Mouse (Mus musculus): ENCODE measurements around the gene Rusc1.

DNA sequence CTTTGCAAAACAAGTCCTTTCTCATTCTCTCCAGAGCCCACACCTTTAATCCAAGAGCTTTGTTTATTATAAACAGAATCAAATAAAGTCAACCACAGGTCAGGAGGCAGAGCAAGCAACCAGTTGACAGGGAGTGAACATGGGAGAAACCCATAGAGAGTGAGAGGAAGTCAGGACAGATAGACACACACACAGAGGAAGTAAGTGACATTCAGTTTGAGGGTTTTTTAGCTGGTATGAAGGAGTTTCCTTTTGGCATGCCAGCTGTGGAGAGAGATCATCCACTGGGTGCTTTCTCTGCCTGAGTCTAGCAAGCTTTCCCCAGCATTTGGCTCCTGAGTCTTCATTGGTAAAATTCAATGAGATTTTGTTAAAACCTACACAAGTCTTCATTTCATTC is 13.8 kb upstream of the Rusc1 start:
- TF ChIP-seq GATA1 (IDR thresholded peaks at IDR 0.05; ENCODE audit: borderline replicate concordance, low read length) (peak; percentile 32; the same call in 1 of the 3 replicates), FLI1 (IDR thresholded peaks at IDR 0.05; ENCODE audit: low read length) (0 out of 2 replicates have a peak, but pooled peaks have one; percentile 11)
